Mouse (Mus musculus) stomach, postnatal 0 days (tissue): ENCODE measurements around the gene Lrwd1.

Source experiments
- CTCF ChIP-seq: IDR thresholded peaks from 2 replicates; pipeline ENCODE4 v1.5.1; 2016; ENCODE audit warnings: antibody characterized with exemption, low read depth, mild to moderate bottlenecking, moderate library complexity
- EP300 ChIP-seq: optimal IDR thresholded peaks from 2 replicates; pipeline ENCODE3; 2016; ENCODE audit warnings: antibody characterized with exemption

DNA sequence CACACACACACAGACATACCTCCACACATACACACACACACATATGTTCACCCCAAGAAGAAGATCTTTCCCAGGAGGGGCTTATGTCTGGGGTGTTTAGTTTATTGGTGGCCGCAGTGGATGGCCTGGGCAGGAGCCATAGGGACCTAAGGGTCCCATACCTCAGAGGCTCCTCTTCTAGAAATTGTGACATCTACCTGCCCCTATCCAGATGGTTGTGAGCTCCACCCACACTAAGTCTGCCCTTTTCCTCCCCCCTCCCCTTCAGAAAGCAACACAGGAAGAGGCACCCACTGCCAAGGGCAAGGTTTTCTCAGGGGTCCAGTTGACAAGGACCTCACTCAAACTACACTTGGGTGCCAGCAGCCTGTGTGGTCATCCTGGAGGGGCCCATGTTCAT, 11.1 kb upstream of the Lrwd1 start:
- TF ChIP-seq EP300, result no peak
- TF ChIP-seq CTCF, result no peak
